Mouse (Mus musculus) cerebellum, adult 11-12 months (tissue): Measurements from ENCODE around the gene 1700092M07Rik.

Experiments
- DNase-seq: peaks from one replicate; pipeline ENCODE4 v3.0.0; 2022

Gene 1700092M07Rik

DNA sequence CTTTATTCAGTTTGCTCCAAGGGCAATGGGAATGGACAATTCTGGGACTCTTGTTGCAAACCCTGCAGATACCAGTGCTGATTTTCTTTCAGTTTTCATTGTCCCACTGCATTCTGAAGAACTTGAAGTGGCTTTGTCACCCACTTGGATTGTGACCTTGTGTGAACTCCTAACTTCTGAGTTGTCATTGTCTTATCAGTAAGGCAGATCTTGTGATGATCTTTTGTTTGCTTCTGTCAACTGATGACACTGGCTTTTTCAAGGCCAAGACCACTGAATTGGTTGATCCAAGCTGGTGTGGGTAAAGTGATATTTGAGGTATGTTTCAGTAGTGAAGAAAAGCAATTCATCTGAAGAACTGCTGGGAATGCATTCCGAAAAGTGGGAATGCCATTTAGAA is 4.9 kb downstream of the 1700092M07Rik start:
- DNase-seq: no peak

DNA sequence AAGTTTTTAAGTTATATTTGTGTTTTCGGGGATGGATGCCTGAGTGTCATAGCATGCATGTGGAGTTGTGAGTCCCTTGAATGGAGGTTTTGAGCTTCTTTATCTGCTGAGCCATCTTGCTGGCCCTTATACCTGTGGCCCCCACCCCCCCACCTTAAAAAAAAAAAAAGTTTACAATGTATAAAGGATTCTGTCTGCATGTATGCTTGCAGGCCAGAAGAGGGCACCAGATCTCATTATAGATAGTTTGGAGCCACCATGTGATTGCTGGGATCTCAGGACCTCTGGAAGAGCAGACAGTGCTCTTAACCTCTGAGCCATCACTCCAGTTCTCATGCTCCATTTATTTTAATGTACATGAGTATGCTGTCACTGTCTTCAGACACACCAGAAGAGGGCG is 6.8 kb downstream of the 1700092M07Rik start:
- no peak for DNase-seq

DNA sequence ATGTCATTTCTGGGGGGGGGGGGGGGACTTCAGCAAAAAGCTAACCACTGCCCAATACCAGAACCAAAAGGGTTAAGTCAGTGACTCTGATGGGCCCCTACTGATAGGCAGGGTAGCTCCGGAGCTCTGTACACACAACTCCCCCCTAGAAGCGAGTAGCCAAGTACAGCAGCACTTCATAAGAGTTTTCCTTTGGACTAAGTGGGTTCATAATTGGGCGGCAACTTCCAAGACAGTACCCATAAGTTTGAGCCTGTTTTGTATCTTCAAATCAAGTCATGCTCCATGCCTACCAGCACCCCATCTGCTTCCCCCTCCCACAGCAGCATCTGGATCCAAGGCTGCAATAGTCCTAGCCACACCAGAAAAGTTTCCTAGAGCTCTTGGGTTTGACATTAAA is 15.1 kb downstream of the 1700092M07Rik start:
- DNase-seq: no peak

DNA sequence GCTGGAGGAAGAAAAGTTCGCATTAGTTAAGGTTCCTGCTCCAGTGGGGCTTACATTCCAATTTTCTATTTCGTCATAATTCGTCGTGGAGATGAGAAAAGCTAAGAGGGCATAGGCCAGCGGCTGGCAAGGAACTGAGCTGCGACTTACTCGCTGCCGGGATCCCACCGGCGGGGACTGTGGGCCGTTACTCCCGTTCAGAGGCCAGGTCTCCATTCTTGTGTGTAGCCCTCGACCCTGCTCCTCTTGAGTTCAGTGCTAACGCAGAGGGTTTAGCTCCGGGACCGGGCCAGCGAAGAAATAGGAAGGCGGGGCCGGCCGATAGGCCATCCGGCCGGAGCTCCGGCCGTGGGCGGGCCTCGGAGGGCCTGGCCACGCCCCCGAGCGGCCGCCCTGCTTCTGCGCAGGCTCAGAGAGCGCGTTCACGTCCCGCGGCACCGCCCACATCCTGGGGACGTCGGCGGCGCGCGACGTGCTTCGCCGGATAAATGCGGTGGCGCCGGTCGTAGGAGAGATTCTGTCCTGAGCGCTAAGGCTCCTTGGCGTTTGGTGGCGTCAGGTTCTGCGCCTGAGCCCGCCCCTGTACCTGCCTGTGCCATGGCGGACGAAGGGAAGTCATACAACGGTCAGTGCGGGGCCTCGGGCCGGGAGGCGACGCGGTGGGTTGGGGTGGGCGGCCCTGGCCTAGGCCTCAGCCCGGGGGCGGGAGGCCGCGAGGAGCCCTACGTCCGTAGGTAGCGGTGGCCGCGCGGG is 16.3 kb downstream of the 1700092M07Rik start, which contains the start of gene Nxf1:
Nxf1 (plus strand) TSS at position 439 of the 753 bp plus-strand sequence.
- peak; percentile 87 for DNase-seq

DNA sequence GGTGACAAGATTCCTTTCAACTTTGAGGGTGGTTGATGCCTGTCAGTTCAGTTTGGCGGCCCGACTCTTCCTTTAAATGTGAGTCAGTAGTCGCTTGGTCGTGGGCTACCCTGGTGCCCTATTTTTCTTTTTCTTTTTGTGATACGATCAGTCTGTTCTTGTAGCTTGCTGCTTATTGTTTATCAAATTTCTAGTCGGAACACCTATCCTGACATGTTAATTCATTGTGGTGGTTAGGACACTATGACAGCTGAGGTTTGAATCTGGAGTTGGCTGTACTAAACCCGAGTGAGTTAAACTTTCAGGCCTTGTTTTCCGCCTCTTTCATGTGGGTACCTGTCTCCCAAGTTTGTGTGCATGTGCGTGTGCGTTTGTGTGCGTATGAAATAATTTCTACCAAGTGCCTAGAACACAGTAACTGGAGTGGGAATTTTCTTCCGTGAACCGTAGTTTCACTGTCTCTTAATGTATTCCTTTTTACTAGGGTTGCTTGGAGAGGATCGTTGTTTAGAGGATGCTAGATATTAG is 17.0 kb downstream of the 1700092M07Rik start:
- DNase-seq: no peak

DNA sequence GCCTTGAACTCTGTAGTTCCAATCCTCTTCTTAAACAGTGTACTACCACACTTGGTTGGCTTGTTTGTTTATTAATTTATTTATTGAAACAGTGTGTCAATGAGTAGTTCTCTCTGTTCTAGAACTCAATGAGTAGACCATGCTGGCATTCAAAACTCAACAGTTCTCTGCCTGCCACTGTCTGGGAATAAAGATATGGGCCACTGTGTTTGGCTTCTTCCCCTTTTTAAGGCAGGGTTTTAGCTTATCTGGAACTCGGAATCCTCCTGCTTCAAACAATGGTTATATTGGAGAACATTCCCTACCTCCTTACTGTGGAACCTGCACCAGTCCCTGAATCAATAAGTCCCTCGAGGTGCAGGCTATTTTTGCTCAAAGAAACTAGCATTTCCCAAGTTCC is 18.4 kb downstream of the 1700092M07Rik start:
- no peak for DNase-seq

DNA sequence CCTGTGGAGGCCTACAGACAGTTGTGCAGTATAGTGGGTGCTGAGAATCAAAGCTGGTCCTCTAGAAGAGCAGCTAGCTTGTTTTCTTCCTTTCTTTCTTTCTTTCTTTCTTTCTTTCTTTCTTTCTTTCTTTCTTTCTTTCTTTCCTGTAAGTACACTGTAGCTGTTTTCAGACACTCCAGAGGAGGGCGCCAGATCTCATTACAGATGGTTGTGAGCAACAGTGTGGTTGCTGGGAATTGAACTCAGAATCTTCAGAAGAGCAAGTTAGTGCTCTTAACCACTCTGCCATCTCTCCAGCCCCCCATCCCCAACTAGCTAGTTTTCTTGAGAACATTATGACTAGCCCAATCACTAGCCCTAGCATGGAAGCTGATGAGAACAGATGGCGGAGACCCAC is 20.2 kb downstream of the 1700092M07Rik start:
- DNase-seq: no peak

DNA sequence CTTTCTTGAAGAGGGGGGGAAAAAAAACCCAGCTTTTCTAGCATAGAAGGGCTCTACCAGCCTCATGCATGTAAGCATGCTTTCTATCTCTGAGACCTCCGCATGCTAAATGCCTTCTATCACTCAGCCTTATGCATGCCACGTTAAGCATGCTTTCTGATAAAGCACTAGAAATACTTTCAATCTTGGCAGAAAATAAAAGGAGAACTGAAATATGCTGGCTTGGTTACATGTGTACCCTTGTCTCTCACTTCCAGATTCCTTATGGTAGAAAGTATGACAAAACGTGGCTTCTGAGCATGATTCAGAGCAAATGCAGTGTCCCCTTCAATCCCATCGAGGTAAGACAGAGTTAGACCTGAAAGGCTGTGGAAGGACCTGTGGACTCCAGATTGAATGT is 22.8 kb downstream of the 1700092M07Rik start:
- no peak for DNase-seq

DNA sequence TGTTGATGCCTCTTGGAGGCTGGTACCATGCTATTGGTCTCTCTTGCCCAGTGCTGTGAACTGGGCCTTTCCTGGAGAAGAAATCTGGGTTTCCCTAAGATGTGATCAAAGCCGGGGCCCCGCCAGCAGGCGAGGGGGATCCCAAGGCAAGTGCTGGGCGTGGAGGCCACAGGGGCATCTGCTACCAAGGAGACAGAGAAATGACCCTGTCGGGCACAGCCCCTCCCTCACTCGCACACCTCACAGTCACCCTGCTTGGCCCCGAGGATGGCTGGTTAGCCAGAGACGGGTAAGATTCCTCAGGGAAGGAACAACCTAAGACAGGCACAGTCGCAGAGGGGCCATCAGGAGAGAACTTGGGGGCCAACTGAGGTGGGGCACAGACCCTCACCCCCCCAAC is 25.0 kb downstream of the 1700092M07Rik start:
- no peak for DNase-seq

DNA sequence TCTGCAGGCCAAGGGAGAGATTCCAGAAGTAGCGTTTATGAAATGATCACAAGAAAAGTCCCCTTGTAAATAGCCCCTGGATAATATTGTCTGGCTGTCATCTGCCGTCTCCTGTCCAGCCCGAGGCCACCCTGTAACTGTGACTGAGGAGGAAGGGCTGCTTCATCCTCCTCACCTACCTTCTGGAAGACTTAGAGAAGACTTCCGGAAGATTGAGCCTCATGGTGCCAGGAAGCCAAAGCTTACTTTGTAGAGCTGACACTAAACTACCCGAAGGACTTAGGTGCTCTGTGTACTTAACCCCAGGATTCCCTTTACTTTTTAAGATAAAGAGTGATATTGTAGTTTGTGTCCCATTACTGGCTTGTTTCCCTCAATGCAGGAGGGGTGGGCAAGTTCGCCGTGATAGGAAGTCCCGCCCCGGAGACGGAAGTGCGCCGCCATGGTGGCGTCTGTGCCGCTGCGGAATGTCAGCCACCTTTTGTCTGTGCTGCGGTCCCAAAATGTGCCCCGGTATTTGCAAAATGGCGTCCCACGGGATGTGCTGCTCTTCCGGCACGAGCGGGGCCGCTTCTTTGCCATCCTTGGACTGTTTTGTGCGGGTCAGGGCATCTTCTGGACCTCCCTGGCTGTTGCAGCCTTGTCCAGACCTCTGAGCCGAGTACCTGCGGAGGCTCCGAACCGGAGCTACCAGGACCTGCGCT is 30.2 kb downstream of the 1700092M07Rik start, which contains the start of gene Tmem223:
Tmem223 (plus strand) TSS at position 430 of the 704 bp plus-strand sequence.
- peak; percentile 77 for DNase-seq

DNA sequence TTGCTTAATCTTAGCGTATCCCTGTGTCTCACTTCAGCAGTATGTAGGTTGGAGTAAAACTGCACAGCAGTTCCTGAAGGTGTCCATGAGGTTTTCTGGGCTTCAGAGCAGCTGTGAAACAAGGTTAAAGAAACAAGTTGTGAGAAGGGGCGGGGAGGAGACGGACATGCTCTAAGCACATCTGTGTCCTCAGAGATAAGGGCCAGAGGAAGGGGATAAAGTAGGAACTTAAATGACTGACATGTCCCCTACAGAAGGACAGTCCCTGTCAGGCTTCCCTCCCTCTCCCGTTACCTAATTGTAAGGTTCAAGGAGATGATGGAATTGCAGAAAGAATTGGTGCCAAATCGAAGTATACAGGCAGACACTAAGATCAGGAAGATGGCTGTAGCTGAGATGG is 32.5 kb downstream of the 1700092M07Rik start:
- DNase-seq: no peak

DNA sequence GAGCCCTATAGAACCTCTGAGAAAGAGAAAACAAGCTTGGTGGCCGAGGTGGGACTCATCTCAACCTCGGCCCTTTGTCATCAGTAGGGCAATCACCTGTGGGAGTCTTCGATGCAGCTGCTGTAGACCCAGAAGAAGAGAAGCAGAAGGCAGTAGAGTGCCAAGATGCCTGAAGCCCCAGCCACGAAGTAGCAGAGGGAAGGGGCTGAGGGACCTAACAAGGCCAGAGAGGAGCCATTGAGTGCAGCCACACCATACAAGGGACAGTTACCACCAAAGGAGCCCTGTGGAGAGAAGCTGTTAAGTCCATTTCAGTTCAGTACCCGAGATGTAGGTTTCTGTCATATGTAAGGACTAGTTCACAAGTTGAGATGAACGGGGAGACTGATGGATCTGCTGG is 32.9 kb downstream of the 1700092M07Rik start:
- no peak for DNase-seq

DNA sequence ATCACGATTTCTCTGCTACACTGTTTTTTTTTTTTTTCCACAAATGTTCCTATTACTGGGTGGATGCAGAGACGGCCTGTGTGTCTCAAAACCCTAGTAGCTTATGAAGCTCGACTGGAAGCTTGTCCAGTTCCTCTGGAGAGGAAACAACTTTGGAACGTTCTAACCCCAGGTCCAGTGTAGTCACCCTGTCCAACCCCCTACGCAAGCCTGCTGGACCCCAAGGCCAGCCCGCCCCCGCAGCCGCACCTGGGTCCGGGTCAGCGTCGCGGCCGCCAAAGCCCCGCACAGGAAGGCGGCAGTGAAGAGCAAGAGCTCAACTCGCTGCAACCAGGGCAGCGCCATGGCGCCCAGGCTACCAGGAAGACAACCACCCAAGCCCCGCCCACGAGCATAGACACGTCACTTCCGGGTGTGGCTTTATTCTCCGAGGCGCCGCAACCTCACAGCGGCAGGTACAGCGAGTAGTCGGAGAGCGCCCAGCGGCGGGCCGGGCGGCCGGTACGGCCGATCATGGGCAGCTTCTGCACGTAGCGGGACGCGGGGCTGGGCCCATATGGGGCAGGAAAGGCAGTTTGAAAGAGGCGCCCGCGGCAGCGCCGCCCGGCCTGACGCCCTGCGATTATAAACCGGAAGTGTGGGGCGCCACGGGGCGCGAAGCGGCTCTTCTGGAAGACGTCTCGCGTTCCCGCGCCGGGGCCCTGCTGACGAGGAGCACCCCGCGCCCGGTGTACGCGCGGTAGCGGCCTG is 33.7 kb downstream of the 1700092M07Rik start, which contains the start of gene Tmem179b:
Tmem179b (minus strand) TSS at position 382 of the 750 bp plus-strand sequence.
- peak; percentile 95 for DNase-seq

DNA sequence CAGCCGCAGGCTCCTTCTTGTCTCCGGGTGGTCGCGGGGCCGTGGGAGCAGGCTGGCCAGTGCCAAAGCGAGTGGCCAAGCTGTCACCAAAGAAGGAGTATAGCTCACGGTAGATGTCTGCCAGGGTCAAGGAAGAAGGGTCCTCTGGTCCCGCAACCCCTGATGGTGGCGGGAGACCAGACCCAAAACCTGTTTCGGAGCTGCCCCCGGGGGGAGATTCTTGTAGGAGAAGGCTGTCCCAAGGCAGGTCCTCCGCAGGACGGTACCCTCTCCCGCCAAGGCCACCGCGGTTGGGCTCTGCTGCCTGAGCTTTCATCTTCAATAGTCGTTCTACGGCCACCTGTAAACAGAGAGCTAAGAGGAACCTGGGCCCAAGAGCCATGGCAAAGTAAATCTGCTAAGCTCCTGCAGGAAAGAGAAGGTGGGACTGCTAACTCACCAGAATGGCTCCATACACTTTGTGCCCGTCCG is 34.5 kb downstream of the 1700092M07Rik start:
- DNase-seq: no peak

DNA sequence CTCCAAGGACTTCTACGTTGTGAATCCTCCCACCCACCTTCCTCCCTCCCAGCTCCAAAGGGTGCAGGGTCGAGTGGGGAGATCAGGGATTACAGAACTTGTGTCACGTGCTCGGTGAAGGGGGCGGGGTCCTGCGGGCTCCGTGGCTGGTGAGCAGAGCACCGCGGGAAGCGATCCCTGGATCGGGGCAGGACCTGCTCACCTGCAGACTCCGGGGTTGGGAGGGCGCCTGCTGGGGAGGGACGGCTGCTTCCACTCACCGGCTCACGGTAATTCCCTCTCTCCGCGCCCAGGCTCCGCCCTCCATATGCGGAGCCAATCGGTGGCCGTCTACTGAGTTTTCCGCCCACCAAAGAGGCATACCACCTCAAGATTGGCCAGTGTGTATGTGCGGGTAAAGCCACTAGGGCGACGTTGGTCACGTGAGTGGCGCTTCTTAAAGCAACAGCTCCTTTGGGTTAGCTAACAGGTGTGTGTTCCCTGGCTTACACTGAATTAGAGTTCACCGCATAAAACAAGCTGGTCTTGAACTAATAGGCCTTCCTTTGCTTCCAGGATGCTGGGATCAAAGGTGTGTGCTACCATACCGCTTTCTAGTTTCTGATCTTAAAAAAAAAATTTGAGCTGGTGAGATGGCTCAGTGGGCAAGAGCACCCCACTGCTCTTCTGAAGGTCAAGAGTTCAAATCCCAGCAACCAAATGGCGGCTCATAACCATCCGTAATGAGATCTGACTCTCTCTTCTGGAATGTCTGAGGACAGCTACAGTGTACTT is 45.7 kb downstream of the 1700092M07Rik start, which contains the start of gene Taf6l:
Taf6l (minus strand) TSS at position 410 of the 774 bp plus-strand sequence.
- peak; percentile 94 for DNase-seq

DNA sequence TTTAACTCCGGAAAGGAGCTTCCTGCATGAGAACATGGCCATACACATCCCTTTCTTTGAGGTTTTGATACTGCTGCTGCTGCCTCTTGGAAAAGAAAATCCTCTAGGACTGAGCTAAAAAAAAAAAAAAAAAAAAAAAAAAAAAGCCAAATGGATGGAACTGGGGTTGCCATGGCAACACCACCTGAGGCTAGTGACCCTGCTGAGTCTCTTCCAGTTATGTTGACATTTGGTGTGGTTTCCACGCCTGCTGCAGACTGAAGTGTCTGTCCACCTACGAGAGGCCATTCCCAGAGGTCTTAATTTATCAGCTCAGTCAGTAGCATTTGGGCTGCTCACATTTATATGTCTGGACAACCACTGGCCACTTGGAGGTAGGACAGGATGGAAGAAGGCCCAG is 48.0 kb downstream of the 1700092M07Rik start:
- no peak for DNase-seq

DNA sequence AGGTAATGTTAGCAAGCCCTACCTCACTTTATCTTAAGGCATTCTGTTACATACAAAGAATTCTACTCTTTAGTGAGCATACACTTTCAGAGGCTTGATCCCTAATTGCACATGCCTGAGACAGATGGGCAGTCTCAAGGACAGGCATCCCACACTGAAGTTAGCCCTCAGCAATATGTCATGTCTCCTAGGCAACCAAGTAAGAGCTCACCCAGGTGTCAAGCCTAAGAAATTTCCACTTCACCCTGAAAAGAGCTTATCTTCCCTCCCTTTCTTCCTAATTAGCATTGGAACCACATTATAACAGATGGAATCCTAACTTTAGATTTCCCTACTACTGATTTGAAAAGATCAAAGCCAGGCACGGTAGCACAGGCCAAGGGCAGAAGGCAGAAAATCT is 48.7 kb downstream of the 1700092M07Rik start:
- no peak for DNase-seq

DNA sequence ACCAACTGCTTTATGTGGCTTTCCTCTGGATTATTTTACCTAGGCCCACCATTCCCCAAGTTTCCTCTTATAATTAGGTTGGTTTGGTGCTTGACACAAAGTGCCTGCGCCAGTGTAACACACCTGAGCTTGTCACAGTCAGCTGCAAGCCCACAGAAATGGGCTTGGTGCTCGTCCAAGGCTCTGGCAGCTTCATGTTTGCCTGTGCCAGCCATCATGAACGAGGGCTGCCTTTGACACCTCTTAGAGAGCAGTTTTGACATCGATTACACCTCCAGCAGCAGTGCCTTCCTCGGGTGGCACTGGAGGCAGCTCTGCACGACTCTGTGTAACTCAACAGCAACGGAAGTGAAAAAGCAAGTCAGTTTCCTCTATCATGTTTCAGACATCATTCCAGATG is 49.7 kb downstream of the 1700092M07Rik start:
- DNase-seq: no peak
